Mouse (Mus musculus): ENCODE data around the gene Ttll10. TPM values are rescaled to one million over a fixed set of nuclear protein-coding genes. Genes with fewer than 3 reads are reported as not detected.

The Ttll10 gene
- polyA plus RNA-seq, 1 experiment = 0.10 TPM

GRCm38 (mm10) chr4:156087398-156088087 is 28.3 kb upstream of the Ttll10 start:
- TF ChIP-seq POLR2A (IDR thresholded peaks at IDR 0.05; ENCODE audit: extremely low read depth, insufficient read depth, low read length) (no peak), CTCF (IDR thresholded peaks at IDR 0.05; ENCODE audit: extremely low read depth, insufficient read depth, low read length) (no peak)
- no peak overlapping the region for H3K27ac ChIP-seq (ENCODE audit: insufficient read depth, low read length)

GRCm38 (mm10) chr4:156085256-156085655 is 26.0 kb upstream of the Ttll10 start:
- no peaks in the 10 kb centered on the region for H3K4me1 ChIP-seq (ENCODE audit: control insufficient read depth, insufficient read depth, low read length)
- TF ChIP-seq CTCF (IDR thresholded peaks at IDR 0.05; ENCODE audit: extremely low read depth, insufficient read depth, low read length) (no peak), POLR2A (IDR thresholded peaks at IDR 0.05; ENCODE audit: extremely low read depth, insufficient read depth, low read length) (no peak)
- H3K27ac ChIP-seq (ENCODE audit: insufficient read depth, low read length) = no peak overlapping the region
- H3K4me3 ChIP-seq (ENCODE audit: insufficient read depth, low read length) = no peak overlapping the region

More at GRCm38 (mm10) chr4:156087398-156088087, 28.3 kb upstream of the Ttll10 start:
- H3K4me1 ChIP-seq (ENCODE audit: control insufficient read depth, insufficient read depth, low read length) = no peaks in the 10 kb centered on the region; the same call in 1 of the 2 replicates
- H3K4me3 ChIP-seq (ENCODE audit: insufficient read depth, low read length) = no peak overlapping the region

GRCm38 (mm10) chr4:156084096-156084879 is 25.1 kb upstream of the Ttll10 start:
- H3K4me1 ChIP-seq (ENCODE audit: control insufficient read depth, insufficient read depth, low read length) = no peaks in the 10 kb centered on the region

GRCm38 (mm10) chr4:156083348-156083747 is 24.1 kb upstream of the Ttll10 start:
- TF ChIP-seq CTCF (IDR thresholded peaks at IDR 0.05; ENCODE audit: extremely low read depth, insufficient read depth, low read length) = no peak
- TF ChIP-seq POLR2A (IDR thresholded peaks at IDR 0.05; ENCODE audit: extremely low read depth, insufficient read depth, low read length) = no peak
- H3K4me1 ChIP-seq (ENCODE audit: control insufficient read depth, insufficient read depth, low read length) = no peaks in the 10 kb centered on the region

More at GRCm38 (mm10) chr4:156084096-156084879, 25.1 kb upstream of the Ttll10 start:
- H3K27ac ChIP-seq (ENCODE audit: insufficient read depth, low read length) = no peak overlapping the region
- TF ChIP-seq CTCF (IDR thresholded peaks at IDR 0.05; ENCODE audit: extremely low read depth, insufficient read depth, low read length) = no peak
- TF ChIP-seq POLR2A (IDR thresholded peaks at IDR 0.05; ENCODE audit: extremely low read depth, insufficient read depth, low read length) = no peak
- H3K4me3 ChIP-seq (ENCODE audit: insufficient read depth, low read length) = no peak overlapping the region

GRCm38 (mm10) chr4:156082621-156083234 is 23.5 kb upstream of the Ttll10 start:
- Histone ChIP-seq H3K4me3 (ENCODE audit: insufficient read depth, low read length) (no peak overlapping the region), H3K4me1 (ENCODE audit: control insufficient read depth, insufficient read depth, low read length) (no peaks in the 10 kb centered on the region), H3K27ac (ENCODE audit: insufficient read depth, low read length) (no peak overlapping the region)
- TF ChIP-seq CTCF (IDR thresholded peaks at IDR 0.05; ENCODE audit: extremely low read depth, insufficient read depth, low read length) (no peak), POLR2A (IDR thresholded peaks at IDR 0.05; ENCODE audit: extremely low read depth, insufficient read depth, low read length) (no peak)

More at GRCm38 (mm10) chr4:156083348-156083747, 24.1 kb upstream of the Ttll10 start:
- Histone ChIP-seq H3K4me3 (ENCODE audit: insufficient read depth, low read length) (no peak overlapping the region), H3K27ac (ENCODE audit: insufficient read depth, low read length) (no peak overlapping the region)

GRCm38 (mm10) chr4:156077499-156078301 is 18.5 kb upstream of the Ttll10 start:
- no peak for TF ChIP-seq POLR2A (IDR thresholded peaks at IDR 0.05; ENCODE audit: extremely low read depth, insufficient read depth, low read length)
- no peak for TF ChIP-seq CTCF (IDR thresholded peaks at IDR 0.05; ENCODE audit: extremely low read depth, insufficient read depth, low read length)
- no peaks in the 10 kb centered on the region for H3K4me1 ChIP-seq (ENCODE audit: control insufficient read depth, insufficient read depth, low read length)
- no peak overlapping the region for H3K27ac ChIP-seq (ENCODE audit: insufficient read depth, low read length)
- H3K4me3 ChIP-seq (ENCODE audit: insufficient read depth, low read length) = no peak overlapping the region

GRCm38 (mm10) chr4:156076911-156077382 is 17.7 kb upstream of the Ttll10 start:
- Histone ChIP-seq H3K27ac (ENCODE audit: insufficient read depth, low read length) (no peak overlapping the region), H3K4me1 (ENCODE audit: control insufficient read depth, insufficient read depth, low read length) (no peaks in the 10 kb centered on the region), H3K4me3 (ENCODE audit: insufficient read depth, low read length) (no peak overlapping the region)
- TF ChIP-seq CTCF (IDR thresholded peaks at IDR 0.05; ENCODE audit: extremely low read depth, insufficient read depth, low read length) (no peak), POLR2A (IDR thresholded peaks at IDR 0.05; ENCODE audit: extremely low read depth, insufficient read depth, low read length) (no peak)

- no peak overlapping the region for H3K27ac ChIP-seq (ENCODE audit: insufficient read depth, low read length)
- TF ChIP-seq CTCF (IDR thresholded peaks at IDR 0.05; ENCODE audit: extremely low read depth, insufficient read depth, low read length) (no peak), POLR2A (IDR thresholded peaks at IDR 0.05; ENCODE audit: extremely low read depth, insufficient read depth, low read length) (no peak)
- H3K4me3 ChIP-seq (ENCODE audit: insufficient read depth, low read length) = no peak overlapping the region
- H3K4me1 ChIP-seq (ENCODE audit: control insufficient read depth, insufficient read depth, low read length) = no peaks in the 10 kb centered on the region
These were observed 11.5 kb upstream of the Ttll10 start for GRCm38 (mm10) chr4:156070716-156071115.

GRCm38 (mm10) chr4:156070276-156070675 is 11.1 kb upstream of the Ttll10 start:
- TF ChIP-seq POLR2A (IDR thresholded peaks at IDR 0.05; ENCODE audit: extremely low read depth, insufficient read depth, low read length) (no peak), CTCF (IDR thresholded peaks at IDR 0.05; ENCODE audit: extremely low read depth, insufficient read depth, low read length) (no peak)
- Histone ChIP-seq H3K27ac (ENCODE audit: insufficient read depth, low read length) (no peak overlapping the region), H3K4me1 (ENCODE audit: control insufficient read depth, insufficient read depth, low read length) (no peaks in the 10 kb centered on the region), H3K4me3 (ENCODE audit: insufficient read depth, low read length) (no peak overlapping the region)

Data from cortical plate, adult 2 months (tissue).